Mouse (Mus musculus) lung, postnatal 0 days (tissue): ENCODE data around the gene Olfr988. TPM values are rescaled to one million over a fixed set of nuclear protein-coding genes. Genes with fewer than 3 reads are reported as not detected.
"Not testable (repeated sequence)": the region's sequence is repeated elsewhere in the genome, so short reads cannot be mapped to it uniquely, and the experiment has no call there.

Experiments used
- ATAC-seq: fragments of 200-750 bp; cut with Nextera tagmentation; 2 replicates; pipeline ENCODE4 v1.8.0; 2017; ENCODE audit warnings: moderate library complexity
- DNase-seq: peaks from one replicate; pipeline ENCODE4 v3.0.0-alpha.2; 2016; ENCODE audit warnings: low spot score
- H3K27ac ChIP-seq: fragments of 300-500 bp; sonication (generic); 2 replicates; pipeline ENCODE4 v1.5.1; 2014; ENCODE audit warnings: antibody characterized with exemption, mild to moderate bottlenecking, low read length, mixed read lengths
- H3K27me3 ChIP-seq: fragments of 300-500 bp; sonication (generic); replicated peaks from 2 replicates; pipeline ENCODE4 v1.6.1; 2014; ENCODE audit warnings: low read length, mixed read lengths; ENCODE audit not compliant: insufficient read depth
- H3K36me3 ChIP-seq: fragments of 300-500 bp; sonication (generic); 2 replicates; pipeline ENCODE4 v1.6.1; 2014; ENCODE audit warnings: low read length, mixed read lengths; ENCODE audit not compliant: insufficient read depth
- H3K4me1 ChIP-seq: fragments of 300-500 bp; sonication (generic); 2 replicates; pipeline ENCODE4 v1.6.1; 2014; ENCODE audit warnings: antibody characterized with exemption, low read depth, low read length, mixed read lengths; ENCODE audit not compliant: insufficient read depth
- H3K4me2 ChIP-seq: fragments of 300-500 bp; sonication (generic); replicated peaks from 2 replicates; pipeline ENCODE4 v1.6.1; 2014; ENCODE audit warnings: low read depth, mild to moderate bottlenecking, low read length, moderate library complexity, mixed read lengths
- H3K4me3 ChIP-seq: fragments of 300-500 bp; sonication (generic); 2 replicates; pipeline ENCODE4 v1.5.1; 2014; ENCODE audit warnings: low read depth, low read length
- H3K9ac ChIP-seq: fragments of 300-500 bp; sonication (generic); replicated peaks from 2 replicates; pipeline ENCODE4 v1.6.1; 2014; ENCODE audit warnings: low read depth, mild to moderate bottlenecking
- H3K9me3 ChIP-seq: fragments of 300-500 bp; sonication (generic); 2 replicates; pipeline ENCODE4 v1.6.1; 2016; ENCODE audit warnings: low read length, mixed read lengths
- CTCF ChIP-seq: IDR thresholded peaks from 2 replicates; pipeline ENCODE4 v1.5.1; 2016; ENCODE audit warnings: antibody characterized with exemption, mild to moderate bottlenecking
- EP300 ChIP-seq: IDR thresholded peaks from 2 replicates; pipeline ENCODE4 v1.6.1; 2016; ENCODE audit warnings: antibody characterized with exemption, mild to moderate bottlenecking, control low read depth
- WGBS: fragments of 180-500 bp; shearing (Covaris S2); extraction: QIAGEN DNeasy Blood & Tissue Kit; methylation state at CpG from one replicate; pipeline ENCODE4 v1.1.7; 2014; 5-methylcytosine and 5-hydroxymethylcytosine counted together
- polyA plus RNA-seq: library from polyadenylated mRNA; unstranded; fragments of >200 nt; fragmentation: Nextera tagmentation; extraction: Ambion mirVana; gene quantifications from 2 replicates; pipeline ENCODE4 v1.2.1, GENCODE M21; 2015

Olfr988 gene
- polyA plus RNA-seq: not detected in 2 replicates

DNA sequence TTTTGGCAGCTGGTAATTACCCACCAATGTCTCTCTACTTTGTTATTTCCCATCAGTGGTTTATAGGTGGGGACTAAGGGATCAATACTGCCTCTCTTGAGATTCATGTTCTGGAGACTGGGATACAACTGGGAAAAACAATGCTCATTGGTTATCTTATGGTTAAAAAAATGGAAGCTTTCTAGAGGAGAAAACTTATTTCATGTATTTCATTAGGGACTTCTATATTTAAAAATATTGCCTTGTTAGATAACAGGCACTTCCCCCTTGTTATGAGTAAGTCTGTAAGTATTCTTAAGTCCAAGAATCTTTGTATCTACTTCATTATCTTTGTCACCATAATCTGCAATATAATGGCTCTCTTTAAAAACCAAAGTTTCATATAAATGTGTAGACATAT is at the start of gene Olfr988:
TSS of gene Olfr988 (minus strand) at position 101 of the 400 bp plus-strand sequence.
- not testable (repeated sequence) for H3K4me2 ChIP-seq, H3K36me3 ChIP-seq, H3K4me1 ChIP-seq, ATAC-seq, H3K4me3 ChIP-seq, H3K27me3 ChIP-seq, DNase-seq, H3K9ac ChIP-seq, H3K27ac ChIP-seq, H3K9me3 ChIP-seq

DNA sequence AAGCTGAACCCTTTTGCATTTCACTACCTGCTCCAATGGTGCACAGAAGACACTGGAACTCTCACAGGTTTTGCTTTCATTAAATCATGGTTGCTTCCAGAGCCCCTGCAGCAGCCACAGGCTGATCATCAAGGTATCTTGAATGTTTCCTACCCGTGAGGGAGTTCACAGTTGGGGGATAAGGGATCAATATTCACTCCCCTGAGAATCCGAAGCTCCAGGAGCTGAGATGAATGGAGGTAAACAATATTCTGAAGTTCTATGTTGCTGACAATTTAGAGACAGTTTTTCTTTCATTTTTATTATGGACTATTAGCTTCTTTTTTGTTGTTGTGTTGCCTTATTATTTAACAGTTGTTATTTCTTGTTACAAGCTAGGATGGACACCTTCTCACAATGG is 46.3 kb upstream of the Olfr988 start, which contains the start of gene Olfr992:
TSS of gene Olfr992 (minus strand) at position 101 of the 400 bp plus-strand sequence.
- WGBS: 43% methylated on average over 2 of the region's 2 CpGs
- ATAC-seq (no peak), DNase-seq (no peak)
- H3K27me3 ChIP-seq: no peaks in the 10 kb centered on the region
- no peak within 1 kb of the TSS for H3K9ac ChIP-seq
- H3K4me2 ChIP-seq: no peak within 1 kb of the TSS
- no peak within 1 kb of the TSS for H3K4me3 ChIP-seq
- TF ChIP-seq CTCF (no peak), EP300 (no peak)
- H3K27ac ChIP-seq: no peak within 1 kb of the TSS
- no peaks in the 10 kb centered on the region for H3K9me3 ChIP-seq
- H3K4me1 ChIP-seq: no peaks in the 10 kb centered on the region
- no peaks in the 10 kb centered on the region for H3K36me3 ChIP-seq

DNA sequence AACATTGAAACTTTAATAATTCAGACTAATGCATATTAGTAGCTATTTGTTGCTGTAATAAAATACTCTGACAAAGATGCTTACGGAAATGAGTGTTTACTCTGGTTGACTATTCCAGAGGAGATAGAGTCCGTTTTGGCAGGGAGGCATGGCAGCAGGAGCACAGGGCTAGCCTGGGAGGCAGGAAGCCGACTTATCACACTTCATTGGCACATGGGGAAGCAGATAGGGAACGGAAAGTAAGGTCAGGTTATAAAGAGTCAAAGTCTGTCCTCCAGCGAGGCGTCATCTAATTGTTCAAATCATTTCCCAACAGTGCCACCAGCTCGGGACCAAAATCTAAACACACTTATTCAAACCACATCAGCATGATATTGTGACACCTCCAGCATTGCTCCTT is 23.1 kb downstream of the Olfr988 start:
- WGBS: 38% methylated on average over 7 of the region's 7 CpGs
- H3K4me3 ChIP-seq: no peak overlapping the region
- no peak overlapping the region for H3K27ac ChIP-seq
- no peaks in the 10 kb centered on the region for H3K36me3 ChIP-seq
- no peak overlapping the region for H3K4me2 ChIP-seq
- H3K27me3 ChIP-seq: no peaks in the 10 kb centered on the region
- H3K9me3 ChIP-seq: no peaks in the 10 kb centered on the region
- ATAC-seq (no peak), DNase-seq (no peak)
- H3K4me1 ChIP-seq: no peaks in the 10 kb centered on the region
- no peak overlapping the region for H3K9ac ChIP-seq
- TF ChIP-seq EP300 (no peak), CTCF (no peak)

- not testable (repeated sequence) for DNase-seq, H3K9me3 ChIP-seq, H3K27me3 ChIP-seq, ATAC-seq, H3K4me2 ChIP-seq, H3K27ac ChIP-seq, H3K4me3 ChIP-seq, H3K9ac ChIP-seq, H3K36me3 ChIP-seq, H3K4me1 ChIP-seq
These were observed 23.8 kb downstream of the Olfr988 start, which contains the start of gene Olfr987 for GRCm38 (mm10) chr2:85339215-85339614. TSS of gene Olfr987 (minus strand) at chr2:85339315.

- H3K4me2 ChIP-seq: no peak overlapping the region
- H3K27ac ChIP-seq: no peak overlapping the region
- 67% methylated on average over 1 of the region's 1 CpGs for WGBS
- no peaks in the 10 kb centered on the region for H3K9me3 ChIP-seq
- H3K4me3 ChIP-seq: no peak overlapping the region
- no peaks in the 10 kb centered on the region for H3K4me1 ChIP-seq
- no peaks in the 10 kb centered on the region for H3K27me3 ChIP-seq
- no peak for TF ChIP-seq CTCF
- TF ChIP-seq EP300: no peak
- ATAC-seq: no peak
- no peaks in the 10 kb centered on the region for H3K36me3 ChIP-seq
- DNase-seq: no peak
- H3K9ac ChIP-seq: no peak overlapping the region
These were observed 43.9 kb downstream of the Olfr988 start for GRCm38 (mm10) chr2:85319106-85319505.

Other genes starting within 250 kb of the Olfr988 start
- 84.1 and 90.6 TPM in 2 replicates for gene Aplnr, start 227.0 kb downstream of the Olfr988 start, polyA plus RNA-seq
- 0.10 and 0.25 TPM in 2 replicates for gene Lrrc55, start 166.0 kb downstream of the Olfr988 start, polyA plus RNA-seq
- gene Olfr987, start 23.9 kb downstream of the Olfr988 start, polyA plus RNA-seq: not detected in 2 replicates
- not detected in 2 replicates for gene Olfr992, start 46.2 kb upstream of the Olfr988 start, polyA plus RNA-seq
- gene Olfr993, start 51.6 kb upstream of the Olfr988 start, polyA plus RNA-seq: not detected in 2 replicates
- gene Olfr994, start 73.2 kb upstream of the Olfr988 start, polyA plus RNA-seq: not detected in 2 replicates
- gene Olfr995, start 80.4 kb upstream of the Olfr988 start, polyA plus RNA-seq: not detected in 2 replicates
- 3.2 and 3.8 TPM in 2 replicates for gene 4833423E24Rik, start 155.8 kb upstream of the Olfr988 start, polyA plus RNA-seq
- gene Olfr996, start 216.0 kb upstream of the Olfr988 start, polyA plus RNA-seq: not detected in 2 replicates
- not detected in 2 replicates for gene Olfr998, start 225.7 kb upstream of the Olfr988 start, polyA plus RNA-seq
- not detected in 2 replicates for gene Olfr1000, start 248.7 kb upstream of the Olfr988 start, polyA plus RNA-seq